9 mouse cellular contexts compared by ENCODE assay signal in genomic region chr17:55956591-55956990, GRCm38 (mm10). TPM values are rescaled to one million over a fixed set of nuclear protein-coding genes. Genes with fewer than 3 reads are reported as not detected.
DNase-seq lines count a peak whose midpoint lies in the region; ATAC-seq and TF ChIP-seq lines count a peak whose summit lies in the region.
"Had no signal": no experiment of that assay in that cellular context is flagged by ENCODE, and none has a peak within 500 bp of the region (broad histone marks: within the 10 kb centered on the region; RNA-seq: fewer than 3 reads in every experiment).

No protein-coding gene starts in this region.

- H3K79me2 ChIP-seq in CH12.LX (replicated peaks; ENCODE audit: control insufficient read depth, extremely low read depth, insufficient read depth, poor library complexity, severe bottlenecking) = peaks cover 36% of the 10 kb centered on the region

- 37% methylated on average over 6 of the region's 6 CpGs for WGBS in heart, embryonic 12.5 days
- 30% methylated on average over 6 of the region's 6 CpGs for WGBS in forebrain, embryonic 13.5 days
- 38% methylated on average over 6 of the region's 6 CpGs for WGBS in liver, embryonic 12.5 days (ENCODE audit: insufficient replicate concordance)
- WGBS in thymus, adult 2 months = 87% methylated on average over 6 of the region's 6 CpGs

- dilution Hi-C loops in CH12.LX (cut with MboI; ENCODE audit: extremely low pct_ligation_motif_present, extremely low pct_unique_long_range_greater_than_20kb, low sequenced_read_pairs) = no loop called here

- H3K4me2 ChIP-seq in heart, embryonic 12.5 days = peak overlapping the region; percentile 86
- no peak overlapping the region for H3K4me2 ChIP-seq in CH12.LX (ENCODE audit: insufficient read depth, low read depth, poor library complexity, severe bottlenecking)
- peak overlapping the region; percentile 79 for H3K4me2 ChIP-seq in forebrain, embryonic 13.5 days
- peak overlapping the region; percentile 82 for H3K4me2 ChIP-seq in liver, embryonic 12.5 days

- peak overlapping the region; percentile 51 for H3K4me3 ChIP-seq in heart, embryonic 12.5 days
- no peak overlapping the region for H3K4me3 ChIP-seq in CH12.LX (replicated peaks in 1 of 3; ENCODE audit: low read depth in 2 of 3, low read length in 2 of 3, poor library complexity in 1 of 3)
- peak overlapping the region; percentile 52 for H3K4me3 ChIP-seq in forebrain, embryonic 13.5 days
- H3K4me3 ChIP-seq in liver, embryonic 12.5 days = peak overlapping the region; percentile 64
- H3K4me3 ChIP-seq in thymus, adult 2 months (ENCODE audit: control insufficient read depth, insufficient read depth, low read length) = no peak overlapping the region

- no peak for TF ChIP-seq POLR2A in CH12.LX (IDR thresholded peaks at IDR 0.05; ENCODE audit: low read depth, low read length)
- no peak for TF ChIP-seq POLR2A in thymus, adult 2 months (IDR thresholded peaks at IDR 0.05; ENCODE audit: control insufficient read depth, extremely low read depth, insufficient read depth, low read length, poor library complexity)

- ATAC-seq in heart, embryonic 12.5 days (ENCODE audit: insufficient number of reproducible peaks, low FRiP score) = no peak
- no peak for ATAC-seq in forebrain, embryonic 13.5 days
- no peak for ATAC-seq in liver, embryonic 12.5 days

- no peaks in the 10 kb centered on the region for H3K9me3 ChIP-seq in heart, embryonic 12.5 days (replicated peaks)
- no peaks in the 10 kb centered on the region for H3K9me3 ChIP-seq in CH12.LX (replicated peaks; ENCODE audit: low read length)
- H3K9me3 ChIP-seq in forebrain, embryonic 13.5 days (replicated peaks) = no peaks in the 10 kb centered on the region
- no peaks in the 10 kb centered on the region for H3K9me3 ChIP-seq in liver, embryonic 12.5 days (replicated peaks)

- no peak overlapping the region for H3K9ac ChIP-seq in heart, embryonic 12.5 days
- H3K9ac ChIP-seq in CH12.LX (ENCODE audit: insufficient read depth, low read depth) = no peak overlapping the region
- peak overlapping the region; percentile 70 for H3K9ac ChIP-seq in forebrain, embryonic 13.5 days
- peak overlapping the region; percentile 61; the same call in 1 of the 2 replicates for H3K9ac ChIP-seq in liver, embryonic 12.5 days

- peaks cover 9% of the 10 kb centered on the region for H3K36me3 ChIP-seq in heart, embryonic 12.5 days
- peaks cover 38 to 50% of the 10 kb centered on the region in 2 experiments for H3K36me3 ChIP-seq in CH12.LX (replicated peaks in 1 of 2; ENCODE audit: control insufficient read depth in 1 of 2, insufficient read depth in 1 of 2, low read length in 1 of 2)
- H3K36me3 ChIP-seq in forebrain, embryonic 13.5 days (ENCODE audit: poor library complexity, severe bottlenecking) = peaks cover 4% of the 10 kb centered on the region
- peaks cover 13% of the 10 kb centered on the region for H3K36me3 ChIP-seq in liver, embryonic 12.5 days
- H3K36me3 ChIP-seq in thymus, adult 2 months (ENCODE audit: control insufficient read depth, insufficient read depth, low read length) = no peaks in the 10 kb centered on the region

- no peak overlapping the region for H3K27ac ChIP-seq in heart, embryonic 12.5 days (ENCODE audit: poor library complexity, severe bottlenecking)
- peak overlapping the region; percentile 16; the same call in 1 of the 2 replicates for H3K27ac ChIP-seq in CH12.LX (ENCODE audit: insufficient read depth, low read depth)
- H3K27ac ChIP-seq in forebrain, embryonic 13.5 days = no peak overlapping the region
- no peak overlapping the region for H3K27ac ChIP-seq in liver, embryonic 12.5 days
- H3K27ac ChIP-seq in thymus, adult 2 months (ENCODE audit: control insufficient read depth, insufficient read depth, low read length) = no peak overlapping the region

- no peak for TF ChIP-seq RAD21 in CH12.LX (IDR thresholded peaks at IDR 0.05; ENCODE audit: low read depth, low read length)

- peaks cover 20% of the 10 kb centered on the region for H3K4me1 ChIP-seq in heart, embryonic 12.5 days (replicated peaks)
- H3K4me1 ChIP-seq in CH12.LX (ENCODE audit: control insufficient read depth in 1 of 2, insufficient read depth in 2 of 2) = peaks cover 31 to 63% of the 10 kb centered on the region in 2 experiments
- peaks cover 35% of the 10 kb centered on the region for H3K4me1 ChIP-seq in forebrain, embryonic 13.5 days
- peaks cover 51% of the 10 kb centered on the region for H3K4me1 ChIP-seq in liver, embryonic 12.5 days
- H3K4me1 ChIP-seq in thymus, adult 2 months (replicated peaks; ENCODE audit: control insufficient read depth, insufficient read depth, low read length) = peaks cover 10% of the 10 kb centered on the region

- no peak for TF ChIP-seq CTCF in CH12.LX (conservative IDR thresholded peaks at IDR 0.05 in 1 of 2, IDR thresholded peaks at IDR 0.05 in 1 of 2; ENCODE audit: low read depth in 2 of 2, low read length in 2 of 2)
- TF ChIP-seq CTCF in thymus, adult 2 months (IDR thresholded peaks at IDR 0.05; ENCODE audit: borderline replicate concordance, control insufficient read depth, extremely low read depth, insufficient read depth, low read length, poor library complexity) = no peak

- H3K27me3 ChIP-seq in heart, embryonic 12.5 days (replicated peaks) = peaks cover 36% of the 10 kb centered on the region
- H3K27me3 ChIP-seq in CH12.LX (replicated peaks) = no peaks in the 10 kb centered on the region
- H3K27me3 ChIP-seq in forebrain, embryonic 13.5 days = peaks cover 23% of the 10 kb centered on the region
- peaks cover 25% of the 10 kb centered on the region for H3K27me3 ChIP-seq in liver, embryonic 12.5 days (replicated peaks)
- no peaks in the 10 kb centered on the region for H3K27me3 ChIP-seq in thymus, adult 2 months (ENCODE audit: control insufficient read depth, insufficient read depth, low read length)

- in situ Hi-C loops in CH12.LX (cut with MboI; ENCODE audit: low pct_ligation_motif_present, low pct_unique_long_range_greater_than_20kb, low sequenced_read_pairs) = loop anchor here (10.0 kb wide), 1 partner anchor 62 kb away; the partner anchor contains the start of gene Zfp959

- TF ChIP-seq EP300 in CH12.LX (IDR thresholded peaks at IDR 0.05; ENCODE audit: low read length) = no peak

- DNase-seq in heart, adult 8-10 months (ENCODE audit: low spot score) = no peak
- no peak for DNase-seq in CH12.LX (ENCODE audit: extremely low read depth)
- DNase-seq in spleen, adult 18-20 months = no peak
- DNase-seq in thymus, adult 2 months = no peak
- DNase-seq in layer of hippocampus, adult 11-12 months (ENCODE audit: low spot score) = no peak

TF ChIP-seq in CH12.LX, 34 proteins besides CTCF, POLR2A, EP300 and RAD21 (continues in another document):
- TF ChIP-seq JUND (conservative IDR thresholded peaks at IDR 0.05; ENCODE audit: low read depth, low read length) (no peak), CHD1 (IDR thresholded peaks at IDR 0.05; ENCODE audit: low read depth, low read length) (no peak), ZMIZ1 (IDR thresholded peaks at IDR 0.05; ENCODE audit: low read depth, low read length) (no peak)

RNA-seq across cellular contexts. Expression of gene Yju2, which starts 2.3 kb away (rescaled TPM):
- 17.4 and 17.5 TPM in 2 replicates for polyA plus RNA-seq in heart, embryonic 12.5 days (2016; fragmentation: Nextera tagmentation; extraction: Ambion mirVana)
- 10 to 100 TPM in 1 of 4 experiments, 1 to 10 TPM in 3; 8.2 to 10.3 (median 9.0) TPM for total RNA-seq in heart, adult 8-10 months (2022)
- total RNA-seq in CH12.LX (2012; rRNA removed) (10.1 and 10.7 TPM in 2 replicates), CH12.LX (2014; rRNA removed) (11.2 and 12.9 TPM in 2 replicates)
- polyA plus RNA-seq in CH12.LX (2012; ENCODE audit: insufficient read length, low read depth) = 14.4 and 15.8 TPM in 2 replicates
- 29.2 and 32.1 TPM in 2 replicates for polyA plus RNA-seq in forebrain, embryonic 13.5 days (2015; fragmentation: Nextera tagmentation; extraction: Ambion mirVana)
- polyA plus RNA-seq in liver, embryonic 12.5 days (2016; fragmentation: Nextera tagmentation; extraction: Ambion mirVana) = 14.6 and 15.6 TPM in 2 replicates
- 16.9 and 17.3 TPM in 2 replicates for polyA plus RNA-seq in thymus, adult 2 months (2012; rRNA removed)

RNA-seq across cellular contexts. Expression of gene Ebi3, which starts 4.2 kb away (rescaled TPM):
- 0.40 TPM in 1 of 2 replicates, not detected in the other for polyA plus RNA-seq in heart, embryonic 12.5 days (2016; fragmentation: Nextera tagmentation; extraction: Ambion mirVana)
- total RNA-seq in heart, adult 8-10 months (2022) = under 1 TPM; 0.23 to 0.97 (median 0.41) TPM
- total RNA-seq in CH12.LX (2012; rRNA removed) = 102 and 207 TPM in 2 replicates
- 55.0 and 60.3 TPM in 2 replicates for total RNA-seq in CH12.LX (2014; rRNA removed)
- 87.6 and 105 TPM in 2 replicates for polyA plus RNA-seq in CH12.LX (2012; ENCODE audit: insufficient read length, low read depth)
- 2.4 and 2.6 TPM in 2 replicates for polyA plus RNA-seq in forebrain, embryonic 13.5 days (2015; fragmentation: Nextera tagmentation; extraction: Ambion mirVana)
- 4.5 and 5.4 TPM in 2 replicates for polyA plus RNA-seq in liver, embryonic 12.5 days (2016; fragmentation: Nextera tagmentation; extraction: Ambion mirVana)
- 24.5 and 25.9 TPM in 2 replicates for polyA plus RNA-seq in thymus, adult 2 months (2012; rRNA removed)

RNA-seq across cellular contexts. Expression of gene Zfp119b, which starts 7.3 kb away (rescaled TPM):
- 3.1 and 4.3 TPM in 2 replicates for polyA plus RNA-seq in heart, embryonic 12.5 days (2016; fragmentation: Nextera tagmentation; extraction: Ambion mirVana)
- 1 to 10 TPM; 2.4 to 3.9 (median 3.1) TPM for total RNA-seq in heart, adult 8-10 months (2022)
- total RNA-seq in CH12.LX (2012; rRNA removed) (6.1 and 6.5 TPM in 2 replicates), CH12.LX (2014; rRNA removed) (13.6 and 18.0 TPM in 2 replicates)
- polyA plus RNA-seq in CH12.LX (2012; ENCODE audit: insufficient read length, low read depth) = 3.1 and 3.9 TPM in 2 replicates
- 6.6 and 7.3 TPM in 2 replicates for polyA plus RNA-seq in forebrain, embryonic 13.5 days (2015; fragmentation: Nextera tagmentation; extraction: Ambion mirVana)
- 1.8 and 2.5 TPM in 2 replicates for polyA plus RNA-seq in liver, embryonic 12.5 days (2016; fragmentation: Nextera tagmentation; extraction: Ambion mirVana)
- 0.17 and 0.23 TPM in 2 replicates for polyA plus RNA-seq in thymus, adult 2 months (2012; rRNA removed)

RNA-seq across cellular contexts. Expression of gene Shd, which starts 13.7 kb away (rescaled TPM):
- polyA plus RNA-seq in heart, embryonic 12.5 days (2016; fragmentation: Nextera tagmentation; extraction: Ambion mirVana) = 7.2 and 9.2 TPM in 2 replicates
- 1 to 10 TPM in 3 of 4 experiments, under 1 TPM in 1; 0.66 to 2.0 (median 1.5) TPM for total RNA-seq in heart, adult 8-10 months (2022)
- total RNA-seq in CH12.LX (2012; rRNA removed) (0.21 and 0.47 TPM in 2 replicates), CH12.LX (2014; rRNA removed) (0.46 TPM in 1 of 2 replicates, not detected in the other)
- polyA plus RNA-seq in CH12.LX (2012; ENCODE audit: insufficient read length, low read depth) = 0.85 and 0.87 TPM in 2 replicates
- 102 TPM in 2 replicates for polyA plus RNA-seq in forebrain, embryonic 13.5 days (2015; fragmentation: Nextera tagmentation; extraction: Ambion mirVana)
- polyA plus RNA-seq in liver, embryonic 12.5 days (2016; fragmentation: Nextera tagmentation; extraction: Ambion mirVana) = 0.81 and 0.95 TPM in 2 replicates
- 0.59 and 1.9 TPM in 2 replicates for polyA plus RNA-seq in thymus, adult 2 months (2012; rRNA removed)

RNA-seq across cellular contexts. Expression of gene Fsd1, which starts 29.7 kb away (rescaled TPM):
- 5.2 and 5.6 TPM in 2 replicates for polyA plus RNA-seq in heart, embryonic 12.5 days (2016; fragmentation: Nextera tagmentation; extraction: Ambion mirVana)
- 1 to 10 TPM in 1 of 4 experiments, under 1 TPM in 1, not detected in 2; 0.52 to 1.6 TPM for total RNA-seq in heart, adult 8-10 months (2022)
- total RNA-seq in CH12.LX (2012; rRNA removed) = 0.21 and 0.50 TPM in 2 replicates
- total RNA-seq in CH12.LX (2014; rRNA removed) = not detected in 2 replicates
- polyA plus RNA-seq in CH12.LX (2012; ENCODE audit: insufficient read length, low read depth) = not detected in 2 replicates
- polyA plus RNA-seq in forebrain, embryonic 13.5 days (2015; fragmentation: Nextera tagmentation; extraction: Ambion mirVana) = 96.0 and 113 TPM in 2 replicates
- 1.7 and 2.3 TPM in 2 replicates for polyA plus RNA-seq in liver, embryonic 12.5 days (2016; fragmentation: Nextera tagmentation; extraction: Ambion mirVana)
- polyA plus RNA-seq in thymus, adult 2 months (2012; rRNA removed) = 0.26 and 0.62 TPM in 2 replicates
- total RNA-seq: granulocyte monocyte progenitor cell, adult 5-6 weeks had no signal

Comparison
In these comparisons a context has a peak if more than half of its experiments do, and no peak if none do; other contexts are left out.
1. H3K4me3 ChIP-seq: peak in heart, embryonic 12.5 days (single experiment), forebrain, embryonic 13.5 days (single experiment) and liver, embryonic 12.5 days (single experiment); none in CH12.LX (0 of 3) and thymus, adult 2 months (single experiment).
2. H3K9ac ChIP-seq: peak in forebrain, embryonic 13.5 days (single experiment) and liver, embryonic 12.5 days (single experiment); none in heart, embryonic 12.5 days (single experiment) and CH12.LX (single experiment).